Mouse (Mus musculus) thymus, postnatal 14 days (tissue): Measurements from ENCODE around the gene Tmem248.
"Not testable (repeated sequence)": the region's sequence is repeated elsewhere in the genome, so short reads cannot be mapped to it uniquely, and the experiment has no call there.

ENCODE experiments used
- DNase-seq: peaks from one replicate; pipeline ENCODE4 v3.0.0; 2021

Gene Tmem248

GRCm38 (mm10) chr5:130204560-130204959, 12.3 kb upstream of the Tmem248 start:
- DNase-seq, result no peak

- no peak for DNase-seq
These were observed 11.3 kb upstream of the Tmem248 start for GRCm38 (mm10) chr5:130205441-130206023.

DNA sequence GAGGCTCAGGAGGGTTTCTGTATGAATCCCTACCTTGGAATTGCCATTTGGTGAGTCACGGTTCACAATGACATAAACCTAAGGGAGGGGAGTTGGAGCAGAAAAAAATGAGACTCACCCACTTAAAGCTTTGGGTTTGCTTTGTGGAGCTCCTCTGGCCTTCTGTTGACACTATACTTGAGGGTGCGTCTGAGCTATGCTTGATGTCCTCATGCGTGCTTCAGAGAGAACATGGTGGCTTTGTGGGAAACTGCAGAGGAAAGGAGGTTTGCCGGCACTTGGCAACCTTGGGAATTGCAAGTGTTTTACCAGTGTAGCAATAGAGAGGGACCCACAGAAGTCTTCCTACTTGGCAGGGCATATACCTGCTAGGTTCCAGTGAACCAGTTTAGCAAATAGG, 9.6 kb upstream of the Tmem248 start:
- no peak for DNase-seq

DNA sequence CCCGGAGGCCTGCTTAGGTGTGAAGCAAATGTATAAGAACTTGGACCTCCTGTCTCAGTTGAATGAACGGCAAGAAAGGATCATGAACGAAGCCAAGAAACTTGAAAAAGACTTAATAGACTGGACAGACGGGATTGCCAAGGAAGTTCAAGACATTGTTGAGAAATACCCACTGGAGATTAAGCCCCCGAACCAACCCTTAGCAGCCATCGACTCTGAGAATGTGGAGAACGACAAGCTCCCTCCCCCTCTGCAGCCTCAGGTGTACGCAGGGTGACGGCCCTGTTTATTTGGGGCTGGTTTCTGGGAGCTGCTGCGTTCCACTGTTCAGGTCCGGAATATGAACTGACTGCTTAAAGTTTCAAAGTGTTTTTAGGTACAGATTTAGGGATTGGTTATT, 3.9 kb upstream of the Tmem248 start:
- DNase-seq, result no peak

GRCm38 (mm10) chr5:130217406-130217805, 525 bp downstream of the Tmem248 start:
- DNase-seq, result no peak

DNA sequence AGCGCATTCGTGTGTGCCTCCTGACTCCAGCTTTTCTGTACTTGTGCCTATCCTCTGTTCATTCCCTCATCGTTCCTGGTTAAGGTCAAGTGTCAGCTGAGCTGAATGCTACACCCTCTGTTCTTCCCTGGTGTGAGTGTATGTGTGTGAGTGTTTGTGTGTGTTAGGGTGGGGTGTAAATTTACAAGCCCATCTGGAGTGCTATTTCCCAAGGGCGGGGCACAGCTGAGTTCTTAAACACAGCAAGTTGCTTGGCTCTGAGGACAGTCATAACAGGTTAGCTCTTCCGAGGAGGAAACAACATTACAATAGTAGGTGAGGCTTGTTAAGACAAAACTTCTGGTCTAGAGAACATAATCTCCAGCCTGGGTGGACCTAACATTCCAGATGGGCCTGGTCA, 1.5 kb downstream of the Tmem248 start:
- no peak for DNase-seq

DNA sequence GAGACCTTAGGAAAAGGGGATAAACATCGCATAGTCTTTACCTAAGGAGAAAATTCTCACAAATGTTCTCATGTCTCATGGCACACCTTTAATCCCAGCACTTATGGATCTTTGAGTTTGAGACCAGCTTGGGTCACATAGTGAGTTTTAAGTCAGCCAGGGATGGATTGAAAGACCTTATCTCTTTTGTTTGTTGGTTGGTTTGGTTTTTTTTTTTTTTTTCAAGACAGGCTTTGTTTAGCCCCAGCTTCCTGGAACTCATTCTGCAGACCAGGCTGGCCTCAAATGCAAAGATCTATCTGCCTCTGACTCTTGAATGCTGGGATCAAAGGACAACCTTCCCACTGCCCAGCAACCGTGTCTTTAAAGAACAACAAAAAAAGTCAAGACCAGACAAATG, 4.4 kb downstream of the Tmem248 start:
- no peak for DNase-seq

- no peak for DNase-seq
These were observed 4.9 kb downstream of the Tmem248 start for GRCm38 (mm10) chr5:130221760-130222145.

- peak; percentile 97 for DNase-seq
These were observed 5.5 kb downstream of the Tmem248 start for GRCm38 (mm10) chr5:130222146-130223004.

DNA sequence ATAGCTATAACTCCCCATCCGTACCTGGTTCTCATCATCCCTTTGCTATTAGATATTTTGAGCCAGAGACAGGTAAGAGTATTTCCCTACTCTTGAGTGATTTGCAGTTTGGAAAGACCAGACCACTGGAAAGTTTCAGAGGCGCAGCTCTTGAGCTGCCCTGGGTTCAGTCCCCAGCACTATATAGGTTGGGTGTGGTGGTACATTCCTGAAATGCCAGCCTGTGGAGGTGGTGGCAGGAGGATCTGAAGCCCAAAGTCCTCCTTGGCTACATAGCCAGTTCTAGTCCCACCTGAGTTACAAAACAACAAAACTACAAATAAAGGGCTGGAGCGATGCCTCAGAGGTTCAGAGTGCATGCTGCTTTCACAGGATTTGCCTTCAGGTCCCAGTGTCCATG, 9.9 kb downstream of the Tmem248 start:
- DNase-seq, result no peak

DNA sequence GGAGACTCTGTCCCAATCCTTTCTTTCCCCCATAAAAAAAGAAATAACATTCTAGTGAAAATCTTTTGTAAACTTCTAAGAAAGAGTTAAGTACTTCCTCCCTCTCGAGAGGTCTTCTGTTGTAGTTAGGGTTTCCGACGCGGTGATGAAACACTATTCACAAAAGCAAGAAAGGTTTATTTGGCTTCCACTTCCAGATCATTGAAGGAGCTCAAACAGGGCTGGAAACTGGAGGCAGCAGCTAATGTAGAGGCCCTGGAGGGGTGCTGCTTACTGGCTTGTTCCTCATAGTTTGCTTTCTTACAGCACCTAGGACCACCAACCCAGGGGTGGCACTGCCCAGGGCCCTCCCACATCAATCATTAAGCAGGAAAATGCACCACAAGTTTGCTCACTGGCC, 11.2 kb downstream of the Tmem248 start:
- no peak for DNase-seq

- DNase-seq, result no peak
These were observed 19.4 kb downstream of the Tmem248 start for GRCm38 (mm10) chr5:130236302-130236701.

- DNase-seq, result no peak
These were observed 22.4 kb downstream of the Tmem248 start for GRCm38 (mm10) chr5:130239236-130239635.

GRCm38 (mm10) chr5:130239856-130240255, 23.0 kb downstream of the Tmem248 start:
- no peak for DNase-seq

- no peak for DNase-seq
These were observed 24.5 kb downstream of the Tmem248 start for GRCm38 (mm10) chr5:130241426-130241825.

DNA sequence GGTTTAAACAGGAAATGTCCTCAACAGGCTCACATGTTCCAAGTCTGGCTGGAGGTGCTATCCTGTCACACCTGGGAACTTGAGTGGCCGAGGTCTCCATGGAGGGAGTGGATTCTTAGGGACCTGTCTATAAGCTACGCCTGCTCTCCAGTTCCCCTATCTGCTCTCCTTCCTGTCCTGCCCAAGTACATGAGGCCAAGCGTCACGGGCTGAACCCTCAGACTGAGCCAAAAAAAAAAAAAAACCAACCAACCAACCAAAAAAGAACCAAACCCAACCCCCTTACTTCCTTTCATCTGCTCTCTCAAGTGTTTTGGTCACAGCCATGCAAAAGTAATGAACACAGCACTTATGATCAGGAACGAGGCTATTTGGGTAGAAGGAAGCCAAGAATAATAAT, 30.9 kb downstream of the Tmem248 start:
- DNase-seq, result no peak

GRCm38 (mm10) chr5:130254164-130255016, 37.5 kb downstream of the Tmem248 start:
- DNase-seq, result peak; percentile 14

DNA sequence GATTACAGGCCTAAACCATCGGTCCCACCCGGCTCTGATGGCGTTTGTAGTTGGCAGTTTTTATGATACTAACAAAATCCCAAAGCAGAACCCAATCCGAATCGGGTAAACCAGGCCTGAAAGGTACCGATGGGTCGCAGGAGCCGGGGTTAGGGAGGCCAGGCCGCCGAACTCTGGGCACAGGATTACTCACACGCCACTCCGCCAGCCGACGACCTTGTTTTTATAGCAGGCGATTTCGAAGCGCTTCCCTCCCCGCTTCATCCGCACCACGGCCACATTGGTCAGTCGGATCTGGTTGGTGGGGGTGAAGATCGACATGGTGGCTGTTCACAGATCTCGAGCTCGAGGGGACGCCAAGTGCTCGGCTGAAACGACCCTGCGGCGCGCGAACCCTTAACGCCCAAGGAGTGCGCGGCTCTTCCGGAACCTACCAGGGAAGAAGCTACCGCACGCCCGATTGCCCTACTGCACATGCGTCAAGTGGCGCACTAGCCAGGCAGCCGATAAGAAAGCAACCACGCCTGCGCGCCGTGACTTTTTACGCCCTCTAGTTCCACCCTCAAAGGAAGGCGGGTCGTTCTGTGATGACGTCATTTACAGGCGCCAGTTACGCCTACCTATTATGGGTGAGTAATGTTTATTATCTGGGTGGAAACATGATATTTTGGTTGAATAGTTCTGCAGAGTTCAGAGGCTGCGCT, 38.3 kb downstream of the Tmem248 start, which contains the start of the genes Sbds and Tyw1:
Gene Sbds (minus strand): TSS at position 514 of the 704 bp plus-strand sequence.
Gene Tyw1 (plus strand): TSS at position 603 of the 704 bp plus-strand sequence.
- DNase-seq, result peak; percentile 98

GRCm38 (mm10) chr5:130255799-130256525, 39.1 kb downstream of the Tmem248 start:
- not testable (repeated sequence) for DNase-seq

DNA sequence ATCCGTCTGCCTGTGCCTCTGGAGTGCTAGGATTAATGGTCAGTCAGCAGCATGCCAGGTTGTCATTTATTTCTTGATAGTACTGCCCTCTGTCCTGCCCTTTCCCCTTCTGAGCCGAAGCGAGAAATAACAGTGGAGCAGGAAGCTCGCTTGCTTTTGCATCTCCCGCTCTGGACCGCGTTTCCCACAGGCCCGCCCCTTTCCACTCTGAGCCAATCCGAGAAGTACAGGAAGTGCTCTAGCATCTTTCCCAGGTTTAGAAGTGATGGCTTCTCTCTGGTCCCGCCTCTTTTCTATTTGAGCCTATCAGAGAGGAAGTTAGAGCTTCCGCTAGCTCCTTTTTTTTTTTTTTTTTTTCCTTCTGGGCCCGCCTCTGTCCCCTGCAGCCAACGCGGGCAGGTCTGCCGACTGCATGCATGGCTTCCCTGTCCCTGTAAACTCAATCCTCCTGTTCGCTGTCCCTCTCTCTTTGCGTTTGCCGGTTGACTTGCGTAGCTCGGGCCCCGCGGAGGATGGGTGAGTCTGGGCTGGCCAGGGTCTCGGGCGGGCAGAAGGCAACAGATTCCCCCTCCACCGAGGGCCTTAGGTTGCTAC, 39.9 kb downstream of the Tmem248 start:
- DNase-seq, result peak; percentile 94

- no peak for DNase-seq
These were observed 40.4 kb downstream of the Tmem248 start for GRCm38 (mm10) chr5:130257303-130257702.

DNA sequence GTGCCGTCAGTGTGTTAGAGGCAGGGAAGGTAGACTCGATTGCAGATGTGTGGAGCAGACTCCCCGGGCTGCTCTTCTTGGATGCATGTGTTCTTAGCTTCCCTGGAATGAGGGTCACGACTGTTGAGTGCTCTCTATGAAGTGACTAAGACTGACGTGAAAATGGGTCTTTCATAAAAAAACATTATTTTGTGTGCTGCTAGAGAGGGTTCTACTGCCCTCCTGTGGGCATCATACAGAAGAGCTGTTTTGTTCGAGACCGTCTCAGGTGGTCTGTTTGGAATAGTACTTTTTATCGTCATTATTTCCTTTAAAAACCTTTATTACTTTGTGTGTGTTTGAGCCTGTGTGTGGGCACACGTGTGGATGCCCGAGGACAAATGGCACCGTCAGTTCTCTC, 46.6 kb downstream of the Tmem248 start:
- no peak for DNase-seq
